Mouse (Mus musculus) right cerebral cortex, postnatal 36 days (tissue): ENCODE results near the gene Emp1.

ENCODE experiments used
- DNase-seq, 2 experiments: peaks; one replicate each; pipeline ENCODE4 v3.0.0; 2022; ENCODE audit warnings: low spot score in 2 of 2, mixed read lengths in 1 of 2

The Emp1 gene

DNA sequence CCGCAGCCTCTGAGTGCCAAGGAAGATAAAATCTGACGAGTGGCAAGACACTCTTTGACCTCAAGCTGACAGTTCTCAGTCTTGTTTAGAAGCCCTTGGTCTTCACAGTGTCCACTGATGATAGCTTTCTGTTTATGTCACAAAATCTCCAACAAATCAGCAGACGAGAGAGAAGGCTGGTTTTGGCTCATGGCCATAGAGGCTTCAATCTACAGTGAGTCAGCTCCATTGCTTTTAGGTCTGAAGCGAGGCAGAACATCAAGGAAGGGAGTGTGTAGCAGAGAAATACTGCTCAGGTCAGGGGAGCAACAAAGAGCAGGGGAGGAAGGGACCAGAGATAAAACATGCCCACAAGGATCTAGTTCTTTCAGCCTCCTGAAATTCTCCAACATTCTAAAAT is 45.0 kb downstream of the Emp1 start:
- no peak for DNase-seq

DNA sequence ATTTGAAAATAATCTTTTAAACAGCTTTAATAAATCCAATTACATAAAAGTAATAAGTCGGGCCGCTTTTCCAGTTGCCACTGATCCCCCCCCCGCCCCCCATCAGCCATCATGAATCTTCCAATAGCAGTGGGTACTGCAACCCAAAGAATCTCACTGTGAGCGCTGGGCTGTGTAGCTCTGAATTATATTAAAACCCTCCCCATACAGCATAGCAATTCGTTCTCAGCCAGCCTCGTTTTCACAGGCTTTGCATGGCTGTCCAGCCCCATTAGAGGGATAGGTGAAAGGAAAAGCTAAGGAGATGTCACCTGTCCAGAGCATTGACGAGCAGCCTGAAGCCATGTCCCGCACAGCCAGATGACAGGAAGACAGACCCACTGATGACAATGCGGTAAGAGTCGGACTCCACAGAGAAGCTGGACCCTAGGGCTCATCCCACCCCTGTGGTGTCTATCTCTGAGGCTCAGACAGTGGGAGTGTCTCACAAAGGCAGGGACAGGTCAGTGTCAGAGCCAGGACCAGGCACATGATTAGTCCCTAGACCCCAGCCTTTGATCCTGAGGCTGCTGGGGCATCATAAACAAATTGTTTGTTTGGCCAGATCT is 49.5 kb downstream of the Emp1 start:
- DNase-seq, result no peak

- no peak for DNase-seq
These were observed 50.3 kb downstream of the Emp1 start for GRCm38 (mm10) chr6:135412649-135413048.

GRCm38 (mm10) chr6:135417459-135417858 is 55.1 kb downstream of the Emp1 start:
- DNase-seq, result peak; percentile 34 to 41

GRCm38 (mm10) chr6:135418223-135418824 is 56.0 kb downstream of the Emp1 start:
- DNase-seq, result no peak

- DNase-seq, result no peak
These were observed 65.9 kb downstream of the Emp1 start for GRCm38 (mm10) chr6:135428246-135428645.

DNA sequence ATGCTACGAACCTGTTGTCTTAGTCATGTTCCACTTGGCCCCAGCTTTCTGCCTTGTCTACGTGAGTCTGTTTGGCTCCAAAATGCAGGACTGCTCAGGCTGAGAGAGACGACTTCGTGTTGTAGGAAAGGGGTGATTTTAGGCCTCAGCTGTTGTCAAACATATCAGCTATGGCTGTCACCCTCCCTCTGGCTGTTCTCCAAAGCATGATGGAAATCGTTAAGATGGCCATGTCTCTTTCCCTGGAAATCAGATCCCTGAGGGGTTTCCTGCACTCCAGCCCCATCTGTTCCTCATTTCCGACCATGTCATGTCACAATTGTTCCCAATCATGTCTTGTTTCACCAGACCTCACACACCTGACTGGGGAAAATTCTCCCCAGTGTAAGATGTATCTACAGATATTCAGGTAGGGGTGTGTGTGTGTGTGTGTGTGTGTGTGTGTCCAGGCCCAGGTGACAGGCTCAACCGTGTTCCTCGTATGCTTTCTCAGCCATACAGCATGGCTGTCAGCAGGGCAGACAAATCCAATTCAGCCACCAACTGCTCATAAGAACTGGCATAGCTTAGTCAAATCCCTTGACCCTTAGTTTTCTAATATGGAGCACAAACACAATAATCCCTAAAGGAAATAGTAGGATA is 67.0 kb downstream of the Emp1 start:
- no peak for DNase-seq

- DNase-seq, result no peak
These were observed 68.2 kb downstream of the Emp1 start for GRCm38 (mm10) chr6:135430441-135430970.
